Mouse (Mus musculus) heart, postnatal 0 days (tissue): ENCODE results near the gene Oxsr1.

Experiments
- CTCF ChIP-seq: IDR thresholded peaks from 2 replicates; pipeline ENCODE4 v1.5.1; 2016; ENCODE audit warnings: antibody characterized with exemption, control low read depth, low read depth
- EP300 ChIP-seq: IDR thresholded peaks from 2 replicates; pipeline ENCODE4 v1.6.1; 2016; ENCODE audit warnings: antibody characterized with exemption, low read depth

DNA sequence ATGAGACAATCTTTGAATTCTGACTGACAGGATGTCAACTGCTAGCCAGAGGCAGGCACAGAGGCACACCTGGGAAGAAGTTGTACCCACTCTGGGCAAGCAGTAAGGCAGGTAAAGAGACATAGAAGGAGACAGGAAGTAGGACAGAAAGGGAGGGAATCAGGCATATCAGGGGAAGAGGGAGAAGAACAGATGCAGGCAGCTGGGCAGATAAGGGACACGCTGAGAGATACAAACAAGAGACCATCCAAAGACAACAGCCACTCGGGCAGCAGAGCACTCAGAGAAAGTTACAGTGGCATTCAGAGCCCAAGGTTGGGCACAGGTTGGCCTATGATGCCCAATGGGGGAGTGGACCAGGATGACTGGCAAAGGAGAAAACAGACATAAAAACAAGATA is 91.4 kb downstream of the Oxsr1 start:
- TF ChIP-seq CTCF (no peak), EP300 (no peak)
